Mouse (Mus musculus): ENCODE results near the gene Pxt1. TPM values are rescaled to one million over a fixed set of nuclear protein-coding genes. Genes with fewer than 3 reads are reported as not detected.

Gene Pxt1
- polyA plus RNA-seq, 2 experiments = 0.14 to 0.23 TPM

- Histone ChIP-seq H3K9me3 (ENCODE audit: control insufficient read depth, low read length) (no peaks in the 10 kb centered on the region), H3K27ac (no peak overlapping the region), H3K4me3 (ENCODE audit: insufficient read depth in 1 of 2, low read depth in 2 of 2, low read length in 2 of 2) (no peak overlapping the region), H3K36me3 (replicated peaks; ENCODE audit: control insufficient read depth, insufficient read depth, low read depth) (no peaks in the 10 kb centered on the region), H3K27me3 (ENCODE audit: control insufficient read depth, insufficient read depth, low read length) (no peaks in the 10 kb centered on the region), H3K4me2 (ENCODE audit: low read depth) (no peak overlapping the region), H3K9ac (replicated peaks) (no peak overlapping the region), H3K4me1 (replicated peaks; ENCODE audit: control insufficient read depth in 2 of 2, insufficient read depth in 2 of 2, low read length in 1 of 2) (peaks cover 0 to 2% of the 10 kb centered on the region in 2 experiments; a peak in 2 of 4 replicates)
- DNase-seq (ENCODE audit: low read depth in 3 of 3, low spot score in 3 of 3) = no peak
- TF ChIP-seq CTCF (IDR thresholded peaks at IDR 0.05; ENCODE audit: low read depth) = no peak
- TF ChIP-seq EP300 (IDR thresholded peaks at IDR 0.05; ENCODE audit: low read depth) = no peak
- ATAC-seq (ENCODE audit: insufficient read depth) = no peak
- WGBS (ENCODE audit: insufficient replicate concordance) = 44% methylated on average over 11 of the region's 11 CpGs
These were observed 49.4 kb downstream of the Pxt1 start for GRCm38 (mm10) chr17:28894050-28894767.

- no peak overlapping the region for H3K4me3 ChIP-seq (ENCODE audit: insufficient read depth in 1 of 2, low read depth in 2 of 2, low read length in 2 of 2)
- H3K36me3 ChIP-seq (replicated peaks; ENCODE audit: control insufficient read depth, insufficient read depth, low read depth) = no peaks in the 10 kb centered on the region
- TF ChIP-seq CTCF (IDR thresholded peaks at IDR 0.05; ENCODE audit: low read depth) (no peak), EP300 (IDR thresholded peaks at IDR 0.05; ENCODE audit: low read depth) (no peak)
- peaks cover 0 to 5% of the 10 kb centered on the region in 2 experiments; a peak in 2 of 4 replicates for H3K4me1 ChIP-seq (replicated peaks; ENCODE audit: control insufficient read depth in 2 of 2, insufficient read depth in 2 of 2, low read length in 1 of 2)
- no peak for ATAC-seq (ENCODE audit: insufficient read depth)
- no peak overlapping the region for H3K9ac ChIP-seq (replicated peaks)
- no peaks in the 10 kb centered on the region for H3K27me3 ChIP-seq (ENCODE audit: control insufficient read depth, insufficient read depth, low read length)
- WGBS (ENCODE audit: insufficient replicate concordance) = 64% methylated on average over 8 of the region's 8 CpGs
- no peak overlapping the region for H3K27ac ChIP-seq
- DNase-seq (ENCODE audit: low read depth in 3 of 3, low spot score in 3 of 3) = no peak
- no peak overlapping the region for H3K4me2 ChIP-seq (ENCODE audit: low read depth)
- no peaks in the 10 kb centered on the region for H3K9me3 ChIP-seq (ENCODE audit: control insufficient read depth, low read length)
These were observed 57.4 kb downstream of the Pxt1 start for GRCm38 (mm10) chr17:28886266-28886665.

- no peaks in the 10 kb centered on the region for H3K9me3 ChIP-seq (ENCODE audit: control insufficient read depth, low read length)
- no peak for ATAC-seq (ENCODE audit: insufficient read depth)
- no peak overlapping the region for H3K9ac ChIP-seq (replicated peaks)
- 62% methylated on average over 8 of the region's 8 CpGs for WGBS (ENCODE audit: insufficient replicate concordance)
- no peak for TF ChIP-seq EP300 (IDR thresholded peaks at IDR 0.05; ENCODE audit: low read depth)
- TF ChIP-seq CTCF (IDR thresholded peaks at IDR 0.05; ENCODE audit: low read depth) = no peak
- H3K4me2 ChIP-seq (ENCODE audit: low read depth) = no peak overlapping the region
- H3K27me3 ChIP-seq (ENCODE audit: control insufficient read depth, insufficient read depth, low read length) = peaks cover 2% of the 10 kb centered on the region
- no peak overlapping the region for H3K4me3 ChIP-seq (ENCODE audit: insufficient read depth in 1 of 2, low read depth in 2 of 2, low read length in 2 of 2)
- no peaks in the 10 kb centered on the region for H3K36me3 ChIP-seq (replicated peaks; ENCODE audit: control insufficient read depth, insufficient read depth, low read depth)
- DNase-seq (ENCODE audit: low read depth in 3 of 3, low spot score in 3 of 3) = no peak
- H3K4me1 ChIP-seq (replicated peaks; ENCODE audit: control insufficient read depth in 2 of 2, insufficient read depth in 2 of 2, low read length in 1 of 2) = peaks cover 0 to 5% of the 10 kb centered on the region in 2 experiments; a peak in 2 of 4 replicates
- H3K27ac ChIP-seq = no peak overlapping the region
These were observed 58.4 kb downstream of the Pxt1 start for GRCm38 (mm10) chr17:28885231-28885630.

Other genes starting within 250 kb of the Pxt1 start
- gene AC170998.1, start 217.8 kb downstream of the Pxt1 start, polyA plus RNA-seq (2012; rRNA removed) = 0.06 and 0.58 TPM in 2 replicates
- 0.40 and 0.74 TPM in 2 replicates for gene AC170998.1, start 217.8 kb downstream of the Pxt1 start, polyA plus RNA-seq (2014; fragmentation: Nextera tagmentation; extraction: Ambion mirVana)
- 1.5 and 1.6 TPM in 2 replicates for gene Mapk13, start 174.5 kb downstream of the Pxt1 start, polyA plus RNA-seq (2012; rRNA removed)
- 1.5 and 1.6 TPM in 2 replicates for gene Mapk13, start 174.5 kb downstream of the Pxt1 start, polyA plus RNA-seq (2014; fragmentation: Nextera tagmentation; extraction: Ambion mirVana)
- 95.9 and 98.3 TPM in 2 replicates for gene Brpf3, start 142.8 kb downstream of the Pxt1 start, polyA plus RNA-seq (2012; rRNA removed)
- 48.6 and 66.8 TPM in 2 replicates for gene Brpf3, start 142.8 kb downstream of the Pxt1 start, polyA plus RNA-seq (2014; fragmentation: Nextera tagmentation; extraction: Ambion mirVana)
- gene Pnpla1, start 85.4 kb downstream of the Pxt1 start, polyA plus RNA-seq (2012; rRNA removed) = 0.01 and 0.02 TPM in 2 replicates
- 0.04 TPM in 1 of 2 replicates, not detected in the other for gene Pnpla1, start 85.4 kb downstream of the Pxt1 start, polyA plus RNA-seq (2014; fragmentation: Nextera tagmentation; extraction: Ambion mirVana)
- 0.06 TPM in 2 replicates for gene 4930539E08Rik, start 28.5 kb downstream of the Pxt1 start, polyA plus RNA-seq (2012; rRNA removed)
- gene 4930539E08Rik, start 28.5 kb downstream of the Pxt1 start, polyA plus RNA-seq (2014; fragmentation: Nextera tagmentation; extraction: Ambion mirVana) = 0.03 and 0.14 TPM in 2 replicates
- gene Kctd20, start 8.1 kb upstream of the Pxt1 start, polyA plus RNA-seq (2012; rRNA removed) = 22.7 and 30.4 TPM in 2 replicates
- gene Kctd20, start 8.1 kb upstream of the Pxt1 start, polyA plus RNA-seq (2014; fragmentation: Nextera tagmentation; extraction: Ambion mirVana) = 53.9 and 55.3 TPM in 2 replicates
- 24.5 and 31.8 TPM in 2 replicates for gene Stk38, start 64.2 kb upstream of the Pxt1 start, polyA plus RNA-seq (2012; rRNA removed)
- 29.2 and 32.7 TPM in 2 replicates for gene Stk38, start 64.2 kb upstream of the Pxt1 start, polyA plus RNA-seq (2014; fragmentation: Nextera tagmentation; extraction: Ambion mirVana)
- 91.1 and 123 TPM in 2 replicates for gene Srsf3, start 88.8 kb upstream of the Pxt1 start, polyA plus RNA-seq (2012; rRNA removed)
- 269 and 272 TPM in 2 replicates for gene Srsf3, start 88.8 kb upstream of the Pxt1 start, polyA plus RNA-seq (2014; fragmentation: Nextera tagmentation; extraction: Ambion mirVana)
- gene Cdkn1a, start 147.1 kb upstream of the Pxt1 start, polyA plus RNA-seq (2012; rRNA removed) = 2.6 and 3.0 TPM in 2 replicates
- 6.5 and 7.0 TPM in 2 replicates for gene Cdkn1a, start 147.1 kb upstream of the Pxt1 start, polyA plus RNA-seq (2014; fragmentation: Nextera tagmentation; extraction: Ambion mirVana)
- gene Rab44, start 170.3 kb upstream of the Pxt1 start, polyA plus RNA-seq (2012; rRNA removed) = 11.5 and 12.8 TPM in 2 replicates
- gene Rab44, start 170.3 kb upstream of the Pxt1 start, polyA plus RNA-seq (2014; fragmentation: Nextera tagmentation; extraction: Ambion mirVana) = 3.7 and 4.1 TPM in 2 replicates

Data from liver, embryonic 14.5 days (tissue).